Mouse (Mus musculus) neural tube, embryonic 13.5 days (tissue): ENCODE measurements at regions not wholly inside any gene's neighbourhood (a gene's known extent, or its start where the extent isn't known, plus 50 kb on each side); places are given as distances from the start of the nearest gene placed in this dataset.
A peak's percentile ranks its signal among the peaks of the same experiment; 100 is the strongest.

Experiments used
- ATAC-seq: fragments of 200-750 bp; cut with Nextera tagmentation; 2 replicates; pipeline ENCODE4 v1.8.0; 2017; ENCODE audit warnings: low read depth, mild to moderate bottlenecking, moderate TSS enrichment, moderate library complexity
- H3K27ac ChIP-seq: fragments of 300-500 bp; sonication (generic); replicated peaks from 2 replicates; pipeline ENCODE4 v1.5.1; 2015; ENCODE audit warnings: moderate library complexity, mild to moderate bottlenecking, inconsistent platforms
- H3K27me3 ChIP-seq: fragments of 300-500 bp; sonication (generic); 2 replicates; pipeline ENCODE4 v1.6.1; 2015; ENCODE audit warnings: mild to moderate bottlenecking, inconsistent platforms
- H3K36me3 ChIP-seq: fragments of 300-500 bp; sonication (generic); 2 replicates; pipeline ENCODE4 v1.6.1; 2015; ENCODE audit warnings: mild to moderate bottlenecking, inconsistent platforms
- H3K4me1 ChIP-seq: fragments of 300-500 bp; sonication (generic); replicated peaks from 2 replicates; pipeline ENCODE4 v1.6.1; 2015; ENCODE audit warnings: inconsistent platforms
- H3K4me2 ChIP-seq: fragments of 300-500 bp; sonication (generic); 2 replicates; pipeline ENCODE4 v1.6.1; 2015; ENCODE audit warnings: inconsistent platforms, mild to moderate bottlenecking, moderate library complexity
- H3K4me3 ChIP-seq: fragments of 300-500 bp; sonication (generic); 2 replicates; pipeline ENCODE4 v1.5.1; 2015; ENCODE audit warnings: mild to moderate bottlenecking, inconsistent platforms
- H3K9ac ChIP-seq: fragments of 300-500 bp; sonication (generic); 2 replicates; pipeline ENCODE4 v1.6.1; 2015; ENCODE audit warnings: moderate library complexity, mild to moderate bottlenecking, inconsistent platforms
- H3K9me3 ChIP-seq: fragments of 300-500 bp; sonication (generic); 2 replicates; pipeline ENCODE4 v1.6.1; 2016; ENCODE audit warnings: inconsistent platforms
- WGBS: fragments of 180-500 bp; shearing (Covaris S2); methylation state at CpG from one replicate; pipeline ENCODE4 v1.1.7; 2015; 5-methylcytosine and 5-hydroxymethylcytosine counted together

GRCm38 (mm10) chr9:6552731-6553130, 283.1 kb upstream of the Ddi1 start:
- ATAC-seq, result no peak
- WGBS, result 78% methylated on average over 10 of the region's 10 CpGs
- Histone ChIP-seq H3K36me3 (no peaks in the 10 kb centered on the region), H3K4me3 (no peak overlapping the region), H3K27ac (no peak overlapping the region), H3K4me2 (no peak overlapping the region), H3K9me3 (no peaks in the 10 kb centered on the region), H3K9ac (no peak overlapping the region), H3K27me3 (no peaks in the 10 kb centered on the region), H3K4me1 (no peaks in the 10 kb centered on the region)

- Histone ChIP-seq H3K4me3 (no peak overlapping the region), H3K27me3 (no peaks in the 10 kb centered on the region), H3K27ac (no peak overlapping the region), H3K4me1 (no peaks in the 10 kb centered on the region), H3K9ac (no peak overlapping the region), H3K36me3 (no peaks in the 10 kb centered on the region), H3K9me3 (no peaks in the 10 kb centered on the region), H3K4me2 (no peak overlapping the region)
- no peak for ATAC-seq
Measured at GRCm38 (mm10) chr9:6540178-6540700, 270.6 kb upstream of the Ddi1 start.

GRCm38 (mm10) chr9:6528836-6529235, 259.2 kb upstream of the Ddi1 start:
- Histone ChIP-seq H3K9ac (no peak overlapping the region), H3K27me3 (no peaks in the 10 kb centered on the region), H3K4me1 (no peaks in the 10 kb centered on the region), H3K9me3 (no peaks in the 10 kb centered on the region), H3K4me2 (no peak overlapping the region), H3K27ac (no peak overlapping the region), H3K4me3 (no peak overlapping the region), H3K36me3 (no peaks in the 10 kb centered on the region)
- ATAC-seq, result no peak

- ATAC-seq, result peak; percentile 50; the same call in 1 of the 2 replicates
- WGBS, result 48% methylated on average over 2 of the region's 2 CpGs
- H3K27me3 ChIP-seq, result no peaks in the 10 kb centered on the region
- no peak overlapping the region for H3K9ac ChIP-seq
- H3K27ac ChIP-seq, result no peak overlapping the region
- H3K36me3 ChIP-seq, result no peaks in the 10 kb centered on the region
- H3K4me3 ChIP-seq, result no peak overlapping the region
- no peaks in the 10 kb centered on the region for H3K4me1 ChIP-seq
- H3K4me2 ChIP-seq, result no peak overlapping the region
- no peaks in the 10 kb centered on the region for H3K9me3 ChIP-seq
Measured at GRCm38 (mm10) chr9:6517194-6517593, 247.5 kb upstream of the Ddi1 start.

GRCm38 (mm10) chr9:6497786-6498185, 228.1 kb upstream of the Ddi1 start:
- no peak overlapping the region for H3K4me3 ChIP-seq
- no peaks in the 10 kb centered on the region for H3K4me1 ChIP-seq
- no peak overlapping the region for H3K9ac ChIP-seq
- ATAC-seq, result no peak
- no peaks in the 10 kb centered on the region for H3K27me3 ChIP-seq
- H3K4me2 ChIP-seq, result no peak overlapping the region
- no peaks in the 10 kb centered on the region for H3K36me3 ChIP-seq
- no peaks in the 10 kb centered on the region for H3K9me3 ChIP-seq
- H3K27ac ChIP-seq, result no peak overlapping the region

GRCm38 (mm10) chr9:6480401-6480800, 210.8 kb upstream of the Ddi1 start:
- Histone ChIP-seq H3K4me3 (no peak overlapping the region), H3K9ac (no peak overlapping the region), H3K36me3 (no peaks in the 10 kb centered on the region), H3K4me1 (no peaks in the 10 kb centered on the region), H3K27me3 (no peaks in the 10 kb centered on the region), H3K4me2 (no peak overlapping the region), H3K27ac (no peak overlapping the region), H3K9me3 (0 out of 2 replicates have a peak, but pooled peaks cover 5% of the 10 kb centered on the region)
- no peak for ATAC-seq
- 65% methylated on average over 1 of the region's 1 CpGs for WGBS

- Histone ChIP-seq H3K4me3 (no peak overlapping the region), H3K9ac (no peak overlapping the region), H3K27me3 (no peaks in the 10 kb centered on the region), H3K4me2 (no peak overlapping the region), H3K4me1 (no peaks in the 10 kb centered on the region), H3K9me3 (no peaks in the 10 kb centered on the region), H3K36me3 (no peaks in the 10 kb centered on the region), H3K27ac (no peak overlapping the region)
- no peak for ATAC-seq
Measured at GRCm38 (mm10) chr9:6454542-6454941, 184.9 kb upstream of the Ddi1 start.

- Histone ChIP-seq H3K27me3 (no peaks in the 10 kb centered on the region), H3K27ac (no peak overlapping the region), H3K4me2 (no peak overlapping the region), H3K9me3 (no peaks in the 10 kb centered on the region), H3K9ac (no peak overlapping the region), H3K4me1 (no peaks in the 10 kb centered on the region), H3K36me3 (no peaks in the 10 kb centered on the region), H3K4me3 (no peak overlapping the region)
- ATAC-seq, result no peak
- 80% methylated on average over 3 of the region's 3 CpGs for WGBS
Measured at GRCm38 (mm10) chr9:6435236-6435635, 165.6 kb upstream of the Ddi1 start.

GRCm38 (mm10) chr9:6433813-6434456, 164.3 kb upstream of the Ddi1 start:
- Histone ChIP-seq H3K4me1 (no peaks in the 10 kb centered on the region), H3K36me3 (no peaks in the 10 kb centered on the region), H3K4me3 (no peak overlapping the region), H3K27me3 (no peaks in the 10 kb centered on the region), H3K4me2 (no peak overlapping the region), H3K27ac (no peak overlapping the region), H3K9ac (no peak overlapping the region), H3K9me3 (no peaks in the 10 kb centered on the region)
- ATAC-seq, result no peak

GRCm38 (mm10) chr9:6430859-6431258, 161.2 kb upstream of the Ddi1 start:
- WGBS, result 30% methylated on average over 3 of the region's 3 CpGs
- Histone ChIP-seq H3K4me2 (no peak overlapping the region), H3K36me3 (no peaks in the 10 kb centered on the region), H3K4me1 (no peaks in the 10 kb centered on the region), H3K27ac (no peak overlapping the region), H3K27me3 (no peaks in the 10 kb centered on the region), H3K9me3 (no peaks in the 10 kb centered on the region), H3K4me3 (no peak overlapping the region), H3K9ac (no peak overlapping the region)
- ATAC-seq, result no peak

GRCm38 (mm10) chr9:6430437-6430836, 160.8 kb upstream of the Ddi1 start:
- H3K27me3 ChIP-seq, result no peaks in the 10 kb centered on the region
- H3K27ac ChIP-seq, result no peak overlapping the region
- H3K4me3 ChIP-seq, result no peak overlapping the region
- H3K9ac ChIP-seq, result no peak overlapping the region
- WGBS, result 60% methylated on average over 2 of the region's 2 CpGs
- H3K36me3 ChIP-seq, result no peaks in the 10 kb centered on the region
- H3K4me1 ChIP-seq, result no peaks in the 10 kb centered on the region
- no peak for ATAC-seq
- H3K4me2 ChIP-seq, result no peak overlapping the region
- no peaks in the 10 kb centered on the region for H3K9me3 ChIP-seq
